Mouse (Mus musculus): ENCODE results near the gene Hist2h3b. TPM values are rescaled to one million over a fixed set of nuclear protein-coding genes. Genes with fewer than 3 reads are reported as not detected.
A peak's percentile ranks its signal among the peaks of the same experiment; 100 is the strongest.
"Not testable (repeated sequence)": the region's sequence is repeated elsewhere in the genome, so short reads cannot be mapped to it uniquely, and the experiment has no call there.

The Hist2h3b gene
- polyA plus RNA-seq, 1 experiment from 2014 or later = 87.1 TPM

- H3K4me1 ChIP-seq = peaks cover 21% of the 10 kb centered on the region
- H3K9ac ChIP-seq = 0 out of 2 replicates have a peak overlapping the region, but pooled peaks have one; percentile 17
- H3K36me3 ChIP-seq = no peaks in the 10 kb centered on the region
- peak overlapping the region; percentile 53 for H3K4me2 ChIP-seq
- WGBS = 67% methylated on average over 4 of the region's 4 CpGs
- H3K4me3 ChIP-seq = peak overlapping the region; percentile 40; the same call in 1 of the 2 replicates
- no peaks in the 10 kb centered on the region for H3K27me3 ChIP-seq
- H3K9me3 ChIP-seq = no peaks in the 10 kb centered on the region
- peak overlapping the region; percentile 95 for H3K27ac ChIP-seq
- no peak for ATAC-seq (ENCODE audit: borderline replicate concordance, extremely low read depth, low FRiP score, low TSS enrichment)
Observed at GRCm38 (mm10) chr3:96267541-96267940, 913 bp upstream of the Hist2h3b start.

GRCm38 (mm10) chr3:96268776-96269378 is 423 bp downstream of the Hist2h3b start:
- peaks cover 21% of the 10 kb centered on the region for H3K4me1 ChIP-seq
- 0% methylated on average over 19 of the region's 44 CpGs for WGBS
- H3K4me2 ChIP-seq = peak overlapping the region; percentile 88
- H3K27ac ChIP-seq = peak overlapping the region; percentile 98
- H3K4me3 ChIP-seq = peak overlapping the region; percentile 44
- H3K9me3 ChIP-seq, H3K36me3 ChIP-seq, H3K27me3 ChIP-seq: not testable (repeated sequence)
- ATAC-seq (ENCODE audit: borderline replicate concordance, extremely low read depth, low FRiP score, low TSS enrichment) = peak; percentile 25
- peak overlapping the region; percentile 68 for H3K9ac ChIP-seq

GRCm38 (mm10) chr3:96269511-96270474 is 1.3 kb downstream of the Hist2h3b start, which contains the start of gene Hist2h2bb:
Hist2h2bb (plus strand) TSS chr3:96269752.
- Histone ChIP-seq H3K4me2 (peak within 1 kb of the TSS; percentile 88), H3K27ac (peak within 1 kb of the TSS; percentile 98), H3K4me1 (peaks cover 11% of the 10 kb centered on the region), H3K4me3 (peak within 1 kb of the TSS; percentile 52), H3K9ac (peak within 1 kb of the TSS; percentile 72), H3K36me3 (no peaks in the 10 kb centered on the region), H3K9me3 (no peaks in the 10 kb centered on the region), H3K27me3 (no peaks in the 10 kb centered on the region)
- under 1% methylated on average over 45 of the region's 45 CpGs for WGBS
- peak; percentile 96 for ATAC-seq (ENCODE audit: borderline replicate concordance, extremely low read depth, low FRiP score, low TSS enrichment)

GRCm38 (mm10) chr3:96273591-96274465 is 5.4 kb downstream of the Hist2h3b start:
- no peak for ATAC-seq (ENCODE audit: borderline replicate concordance, extremely low read depth, low FRiP score, low TSS enrichment)
- no peak overlapping the region for H3K27ac ChIP-seq
- 85% methylated on average over 17 of the region's 17 CpGs for WGBS
- H3K36me3 ChIP-seq = no peaks in the 10 kb centered on the region
- H3K4me1 ChIP-seq = peaks cover 13% of the 10 kb centered on the region
- H3K4me2 ChIP-seq = no peak overlapping the region
- no peaks in the 10 kb centered on the region for H3K27me3 ChIP-seq
- H3K9ac ChIP-seq = no peak overlapping the region
- H3K4me3 ChIP-seq = no peak overlapping the region
- no peaks in the 10 kb centered on the region for H3K9me3 ChIP-seq

- WGBS = 11% methylated on average over 8 of the region's 8 CpGs
- Histone ChIP-seq H3K4me3 (peak overlapping the region; percentile 51), H3K27me3 (0 out of 2 replicates have a peak, but pooled peaks cover 3% of the 10 kb centered on the region), H3K4me2 (peak overlapping the region; percentile 89), H3K9me3 (no peaks in the 10 kb centered on the region), H3K4me1 (peaks cover 13% of the 10 kb centered on the region), H3K9ac (peak overlapping the region; percentile 58), H3K27ac (peak overlapping the region; percentile 69), H3K36me3 (no peaks in the 10 kb centered on the region)
- ATAC-seq (ENCODE audit: borderline replicate concordance, extremely low read depth, low FRiP score, low TSS enrichment) = peak; percentile 31
Observed at GRCm38 (mm10) chr3:96277428-96277799, 9.0 kb downstream of the Hist2h3b start.

GRCm38 (mm10) chr3:96277800-96278624 is 9.6 kb downstream of the Hist2h3b start:
- Histone ChIP-seq H3K4me3 (peak overlapping the region; percentile 51), H3K27me3 (peaks cover 4% of the 10 kb centered on the region), H3K9ac (peak overlapping the region; percentile 58), H3K9me3 (no peaks in the 10 kb centered on the region), H3K36me3 (no peaks in the 10 kb centered on the region), H3K27ac (peak overlapping the region; percentile 79), H3K4me1 (peaks cover 13% of the 10 kb centered on the region), H3K4me2 (peak overlapping the region; percentile 89)
- under 1% methylated on average over 49 of the region's 49 CpGs for WGBS
- peak; percentile 96 for ATAC-seq (ENCODE audit: borderline replicate concordance, extremely low read depth, low FRiP score, low TSS enrichment)

GRCm38 (mm10) chr3:96280660-96281059 is 12.2 kb downstream of the Hist2h3b start:
- WGBS = 50% methylated on average over 6 of the region's 6 CpGs
- Histone ChIP-seq H3K4me3 (no peak overlapping the region), H3K27me3 (peaks cover 23% of the 10 kb centered on the region), H3K9me3 (no peaks in the 10 kb centered on the region), H3K27ac (no peak overlapping the region), H3K36me3 (no peaks in the 10 kb centered on the region), H3K4me2 (no peak overlapping the region), H3K4me1 (peaks cover 13% of the 10 kb centered on the region), H3K9ac (no peak overlapping the region)
- ATAC-seq (ENCODE audit: borderline replicate concordance, extremely low read depth, low FRiP score, low TSS enrichment) = no peak

GRCm38 (mm10) chr3:96284457-96284856 is 16.0 kb downstream of the Hist2h3b start:
- H3K4me2 ChIP-seq = peak overlapping the region; percentile 20
- H3K4me1 ChIP-seq = no peaks in the 10 kb centered on the region
- H3K27ac ChIP-seq = no peak overlapping the region
- no peak for ATAC-seq (ENCODE audit: borderline replicate concordance, extremely low read depth, low FRiP score, low TSS enrichment)
- H3K4me3 ChIP-seq = no peak overlapping the region
- no peak overlapping the region for H3K9ac ChIP-seq
- 5% methylated on average over 4 of the region's 4 CpGs for WGBS
- no peaks in the 10 kb centered on the region for H3K36me3 ChIP-seq
- peaks cover 31% of the 10 kb centered on the region for H3K27me3 ChIP-seq
- no peaks in the 10 kb centered on the region for H3K9me3 ChIP-seq

GRCm38 (mm10) chr3:96287334-96287733 is 18.9 kb downstream of the Hist2h3b start:
- ATAC-seq (ENCODE audit: borderline replicate concordance, extremely low read depth, low FRiP score, low TSS enrichment); H3K4me1 ChIP-seq; H3K4me2 ChIP-seq; H3K4me3 ChIP-seq; H3K36me3 ChIP-seq; H3K27ac ChIP-seq; H3K9ac ChIP-seq; H3K9me3 ChIP-seq: not testable (repeated sequence)
- peaks cover 28% of the 10 kb centered on the region for H3K27me3 ChIP-seq
- 87% methylated on average over 11 of the region's 11 CpGs for whole genome bisulfite sequencing

GRCm38 (mm10) chr3:96289201-96289600 is 20.7 kb downstream of the Hist2h3b start:
- Histone ChIP-seq H3K27ac (no peak overlapping the region), H3K36me3 (no peaks in the 10 kb centered on the region), H3K4me2 (no peak overlapping the region), H3K27me3 (peaks cover 17% of the 10 kb centered on the region), H3K4me1 (no peaks in the 10 kb centered on the region), H3K9ac (no peak overlapping the region), H3K9me3 (no peaks in the 10 kb centered on the region), H3K4me3 (no peak overlapping the region)
- WGBS = 61% methylated on average over 3 of the region's 3 CpGs
- ATAC-seq (ENCODE audit: borderline replicate concordance, extremely low read depth, low FRiP score, low TSS enrichment) = no peak

- H3K36me3 ChIP-seq; H3K9me3 ChIP-seq; H3K4me2 ChIP-seq; H3K4me1 ChIP-seq; H3K27me3 ChIP-seq; H3K9ac ChIP-seq; H3K4me3 ChIP-seq; ATAC-seq (ENCODE audit: borderline replicate concordance, extremely low read depth, low FRiP score, low TSS enrichment); H3K27ac ChIP-seq: not testable (repeated sequence)
- WGBS = 84% methylated on average over 3 of the region's 3 CpGs
Observed at GRCm38 (mm10) chr3:96290727-96291126, 22.3 kb downstream of the Hist2h3b start.

Data from lung, embryonic 15.5 days (tissue).